Mouse (Mus musculus) spleen, adult 2 months (tissue): ENCODE data around the gene Gse1.

Source experiments
- CTCF ChIP-seq: fragments of 200-500 bp; IDR thresholded peaks from 2 replicates; pipeline ENCODE4 v1.5.1; 2011; ENCODE audit warnings: mild to moderate bottlenecking, inconsistent platforms; ENCODE audit not compliant: insufficient read depth, insufficient read length, insufficient replicate concordance; ENCODE audit errors: extremely low read depth
- POLR2A ChIP-seq: fragments of 200-500 bp; IDR thresholded peaks from 2 replicates; pipeline ENCODE4 v1.6.1; 2011; ENCODE audit warnings: low read depth, low read length, inconsistent platforms

- TF ChIP-seq POLR2A (no peak), CTCF (no peak)
Observed at GRCm38 (mm10) chr8:120614491-120614890, 386.2 kb downstream of the Gse1 start.
